Mouse (Mus musculus): ENCODE data around the gene Ndst4. TPM values are rescaled to one million over a fixed set of nuclear protein-coding genes. Genes with fewer than 3 reads are reported as not detected.

The Ndst4 gene
- total RNA-seq, 2 experiments from 2014 or later = 0.03 to 0.28 TPM

- no peak overlapping the region for H3K4me3 ChIP-seq
- no peak overlapping the region for H3K27ac ChIP-seq
- TF ChIP-seq CTCF (IDR thresholded peaks at IDR 0.05) = no peak
- intact Hi-C loops (cut with DNase I) = no loop called here
- no peak for DNase-seq
These were observed 270.3 kb downstream of the Ndst4 start for GRCm38 (mm10) chr3:125673997-125674794.

GRCm38 (mm10) chr3:125675211-125675896 lies 271.5 kb downstream of the Ndst4 start:
- Histone ChIP-seq H3K4me3 (no peak overlapping the region), H3K27ac (no peak overlapping the region)
- DNase-seq = no peak
- intact Hi-C loops (cut with DNase I) = no loop called here
- TF ChIP-seq CTCF (IDR thresholded peaks at IDR 0.05) = no peak

GRCm38 (mm10) chr3:125678924-125679323 lies 275.0 kb downstream of the Ndst4 start:
- Histone ChIP-seq H3K27ac (no peak overlapping the region), H3K4me3 (peak overlapping the region; percentile 55)
- TF ChIP-seq CTCF (IDR thresholded peaks at IDR 0.05) = no peak
- intact Hi-C loops (cut with DNase I) = no loop called here
- DNase-seq = no peak

GRCm38 (mm10) chr3:125683460-125684230 lies 279.8 kb downstream of the Ndst4 start:
- no peak overlapping the region for H3K4me3 ChIP-seq
- intact Hi-C loops (cut with DNase I) = no loop called here
- H3K27ac ChIP-seq = no peak overlapping the region
- no peak for DNase-seq
- TF ChIP-seq CTCF (IDR thresholded peaks at IDR 0.05) = no peak

GRCm38 (mm10) chr3:125684583-125684982 lies 280.7 kb downstream of the Ndst4 start:
- no peak overlapping the region for H3K4me3 ChIP-seq
- intact Hi-C loops (cut with DNase I) = no loop called here
- TF ChIP-seq CTCF (IDR thresholded peaks at IDR 0.05) = no peak
- H3K27ac ChIP-seq = no peak overlapping the region
- DNase-seq = no peak

- no peak overlapping the region for H3K27ac ChIP-seq
- intact Hi-C loops (cut with DNase I) = no loop called here
These were observed 283.7 kb downstream of the Ndst4 start for GRCm38 (mm10) chr3:125687601-125688000.

GRCm38 (mm10) chr3:125690948-125691347 lies 287.1 kb downstream of the Ndst4 start:
- no peak for DNase-seq
- no peak for TF ChIP-seq CTCF (IDR thresholded peaks at IDR 0.05)
- Histone ChIP-seq H3K27ac (no peak overlapping the region), H3K4me3 (no peak overlapping the region)
- intact Hi-C loops (cut with DNase I) = no loop called here

More at GRCm38 (mm10) chr3:125687601-125688000, 283.7 kb downstream of the Ndst4 start:
- no peak for DNase-seq
- no peak overlapping the region for H3K4me3 ChIP-seq
- no peak for TF ChIP-seq CTCF (IDR thresholded peaks at IDR 0.05)

- Histone ChIP-seq H3K27ac (no peak overlapping the region), H3K4me3 (no peak overlapping the region)
- TF ChIP-seq CTCF (IDR thresholded peaks at IDR 0.05) = no peak
- no peak for DNase-seq
- intact Hi-C loops (cut with DNase I) = no loop called here
These were observed 319.1 kb downstream of the Ndst4 start for GRCm38 (mm10) chr3:125722953-125723352.

- intact Hi-C loops (cut with DNase I) = no loop called here
- Histone ChIP-seq H3K4me3 (no peak overlapping the region), H3K27ac (no peak overlapping the region)
- no peak for DNase-seq
- no peak for TF ChIP-seq CTCF (IDR thresholded peaks at IDR 0.05)
These were observed 331.1 kb downstream of the Ndst4 start for GRCm38 (mm10) chr3:125734945-125735344.

GRCm38 (mm10) chr3:125744468-125745141 lies 340.7 kb downstream of the Ndst4 start:
- Histone ChIP-seq H3K4me3 (no peak overlapping the region), H3K27ac (no peak overlapping the region)
- no peak for DNase-seq
- intact Hi-C loops (cut with DNase I) = no loop called here
- TF ChIP-seq CTCF (IDR thresholded peaks at IDR 0.05) = no peak

- intact Hi-C loops (cut with DNase I) = no loop called here
- no peak overlapping the region for H3K27ac ChIP-seq
- no peak for TF ChIP-seq CTCF (IDR thresholded peaks at IDR 0.05)
- DNase-seq = no peak
- no peak overlapping the region for H3K4me3 ChIP-seq
These were observed 341.2 kb downstream of the Ndst4 start for GRCm38 (mm10) chr3:125745142-125745496.

- no peak for DNase-seq
- intact Hi-C loops (cut with DNase I) = no loop called here
- no peak for TF ChIP-seq CTCF (IDR thresholded peaks at IDR 0.05)
- Histone ChIP-seq H3K27ac (no peak overlapping the region), H3K4me3 (no peak overlapping the region)
These were observed 342.5 kb downstream of the Ndst4 start for GRCm38 (mm10) chr3:125746367-125746766.

Data from gastrocnemius, adult 2 months (tissue).